Mouse (Mus musculus): ENCODE results near the gene Snx6. TPM values are rescaled to one million over a fixed set of nuclear protein-coding genes. Genes with fewer than 3 reads are reported as not detected.
"Not testable (repeated sequence)": the region's sequence is repeated elsewhere in the genome, so short reads cannot be mapped to it uniquely, and the experiment has no call there.

Gene Snx6
- polyA plus RNA-seq, 1 experiment from 2014 or later = 183 TPM

DNA sequence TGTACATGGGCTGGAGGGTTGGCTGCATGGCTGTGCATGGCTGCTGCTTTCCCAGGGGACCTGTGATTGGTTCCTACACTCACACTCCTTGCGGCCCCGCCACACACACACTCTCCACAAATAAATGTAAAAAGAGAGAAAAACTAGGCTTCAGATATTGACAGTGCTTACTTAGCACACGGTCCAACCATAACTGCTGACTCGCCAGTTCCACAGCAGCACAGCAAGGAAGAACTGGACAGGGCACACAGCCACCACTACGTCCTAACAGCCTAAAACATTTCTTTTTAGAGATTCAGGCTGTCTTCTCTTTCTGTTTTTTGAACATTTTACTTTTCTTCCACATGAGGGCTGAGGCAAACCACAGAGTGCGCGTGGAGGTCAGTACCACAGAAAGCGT, 4.0 kb downstream of the Snx6 start:
- Histone ChIP-seq H3K4me1 (replicated peaks) (peaks cover 42% of the 10 kb centered on the region), H3K27ac (no peak overlapping the region), H3K27me3 (no peaks in the 10 kb centered on the region), H3K36me3 (peaks cover 7% of the 10 kb centered on the region; the same call in 1 of the 2 replicates), H3K9ac (replicated peaks) (no peak overlapping the region), H3K4me2 (replicated peaks) (no peak overlapping the region), H3K4me3 (replicated peaks) (no peak overlapping the region), H3K9me3 (no peaks in the 10 kb centered on the region)
- ATAC-seq = no peak
- WGBS = 91% methylated on average over 8 of the region's 8 CpGs

DNA sequence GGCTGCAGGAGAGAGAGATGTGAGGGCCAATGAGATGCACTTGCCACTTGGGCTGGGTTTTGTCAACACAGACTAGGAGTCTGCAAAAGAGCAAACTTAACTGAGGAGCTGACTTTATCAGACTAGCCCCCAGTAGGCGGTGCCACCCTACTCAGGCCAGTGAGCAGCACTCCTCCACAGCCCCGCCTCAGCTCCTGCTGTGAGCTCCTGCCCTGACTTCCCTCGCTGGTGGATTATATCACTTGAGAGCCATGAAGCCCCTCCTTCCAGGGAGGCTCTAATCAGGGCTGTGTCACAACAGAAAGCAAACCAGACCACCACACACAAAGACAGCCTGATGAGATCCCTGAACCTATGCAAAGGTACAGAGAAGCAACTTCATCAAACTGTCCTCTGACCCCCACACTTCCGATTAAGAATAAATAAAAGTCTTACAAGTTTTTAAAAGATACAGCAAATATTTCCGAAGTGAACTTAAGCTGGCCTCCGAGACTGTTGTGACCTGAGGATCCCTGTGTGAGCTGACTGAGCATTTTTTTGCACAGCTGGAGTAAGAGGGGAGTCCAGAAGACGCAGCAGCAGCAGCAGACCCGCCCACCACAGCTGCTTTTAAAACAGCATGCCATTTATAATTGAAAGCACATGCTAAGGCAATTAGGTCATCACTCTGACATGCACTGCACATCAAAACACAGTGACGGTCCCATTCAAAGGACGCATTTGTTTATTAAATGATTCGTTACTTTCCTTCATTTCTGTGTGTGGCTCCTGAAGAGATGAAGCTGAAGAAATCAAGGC, 6.0 kb downstream of the Snx6 start:
- H3K27me3 ChIP-seq = no peaks in the 10 kb centered on the region
- peak; percentile 80 for ATAC-seq

DNA sequence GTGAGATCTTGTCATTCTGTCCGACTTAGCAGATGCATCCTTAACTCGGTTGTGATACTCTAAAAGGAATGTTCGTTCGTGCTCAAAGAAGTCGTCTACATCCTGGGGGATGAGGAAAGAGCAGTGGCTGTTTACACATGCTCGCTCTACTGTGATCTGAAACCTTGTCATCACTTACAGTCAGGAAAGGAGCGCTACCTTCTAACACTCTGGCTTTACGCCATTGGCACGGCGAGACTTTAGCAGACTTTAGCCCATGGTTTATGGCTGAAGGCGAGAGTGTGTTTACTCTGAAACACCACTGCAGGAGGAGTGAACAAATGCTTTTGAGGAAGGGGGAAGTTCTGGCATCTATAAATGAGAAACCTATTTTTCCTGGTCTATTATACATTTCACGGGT, 31.9 kb downstream of the Snx6 start:
- Histone ChIP-seq H3K27ac (no peak overlapping the region), H3K36me3 (peaks cover 80% of the 10 kb centered on the region), H3K4me2 (replicated peaks) (no peak overlapping the region), H3K9me3 (no peaks in the 10 kb centered on the region), H3K9ac (replicated peaks) (no peak overlapping the region), H3K4me1 (replicated peaks) (no peaks in the 10 kb centered on the region), H3K4me3 (replicated peaks) (no peak overlapping the region), H3K27me3 (no peaks in the 10 kb centered on the region)
- ATAC-seq = no peak
- WGBS = 93% methylated on average over 12 of the region's 12 CpGs

More for the DNA sequence above, 6.0 kb downstream of the Snx6 start:
- Histone ChIP-seq H3K4me2 (replicated peaks) (no peak overlapping the region; the same call in 1 of the 2 replicates), H3K9me3 (no peaks in the 10 kb centered on the region), H3K4me1 (replicated peaks) (peaks cover 37% of the 10 kb centered on the region), H3K9ac (replicated peaks) (0 out of 2 replicates have a peak overlapping the region, but pooled peaks have one; percentile 16), H3K36me3 (peaks cover 13% of the 10 kb centered on the region), H3K4me3 (replicated peaks) (no peak overlapping the region), H3K27ac (no peak overlapping the region)
- 22% methylated on average over 11 of the region's 11 CpGs for WGBS

DNA sequence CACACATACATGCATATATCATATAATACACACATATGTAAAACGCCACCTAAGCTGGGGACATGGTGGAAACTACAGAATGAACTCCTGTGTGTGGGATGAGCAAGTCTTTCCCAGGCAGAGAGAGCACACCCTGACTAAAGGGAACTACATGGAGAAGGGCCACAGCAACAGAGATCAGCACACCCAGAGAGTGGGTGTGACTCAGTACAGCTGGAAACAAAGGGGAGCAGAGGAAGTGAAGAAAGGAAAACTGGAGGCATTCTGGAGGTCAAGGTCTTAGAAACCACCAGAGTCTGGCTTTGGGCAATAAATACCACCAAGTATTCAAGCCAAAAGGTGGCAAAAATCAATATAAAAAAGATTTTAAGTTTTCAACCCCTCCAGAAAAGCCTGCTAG, 34.8 kb downstream of the Snx6 start:
- H3K4me3 ChIP-seq (replicated peaks) = no peak overlapping the region
- H3K9me3 ChIP-seq = no peaks in the 10 kb centered on the region
- no peaks in the 10 kb centered on the region for H3K27me3 ChIP-seq
- H3K9ac ChIP-seq (replicated peaks) = no peak overlapping the region
- peaks cover 78% of the 10 kb centered on the region for H3K36me3 ChIP-seq
- no peak overlapping the region for H3K4me2 ChIP-seq (replicated peaks)
- H3K4me1 ChIP-seq (replicated peaks) = no peaks in the 10 kb centered on the region
- no peak for ATAC-seq
- no peak overlapping the region for H3K27ac ChIP-seq
- WGBS = 97% methylated on average over 1 of the region's 1 CpGs

DNA sequence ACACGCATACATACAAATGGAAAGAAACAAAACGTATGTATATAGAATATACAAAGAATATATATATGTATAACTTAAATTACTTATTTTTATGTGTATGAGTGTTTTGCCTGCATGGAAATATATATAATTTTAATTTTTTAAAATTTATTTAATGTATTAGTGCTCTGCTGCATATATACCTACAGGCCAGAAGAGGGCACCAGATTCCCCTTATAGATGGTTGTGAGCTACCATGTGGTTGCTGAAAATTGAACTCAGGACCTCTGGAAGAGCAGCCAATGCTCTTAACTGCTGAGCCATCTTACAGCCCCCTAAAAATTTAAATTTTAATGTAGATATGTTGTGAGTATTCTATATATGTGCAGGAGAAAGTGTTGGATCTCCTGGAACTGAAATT, 36.7 kb downstream of the Snx6 start:
- peaks cover 75% of the 10 kb centered on the region for H3K36me3 ChIP-seq
- ATAC-seq = no peak
- WGBS = 95% methylated on average over 2 of the region's 2 CpGs

DNA sequence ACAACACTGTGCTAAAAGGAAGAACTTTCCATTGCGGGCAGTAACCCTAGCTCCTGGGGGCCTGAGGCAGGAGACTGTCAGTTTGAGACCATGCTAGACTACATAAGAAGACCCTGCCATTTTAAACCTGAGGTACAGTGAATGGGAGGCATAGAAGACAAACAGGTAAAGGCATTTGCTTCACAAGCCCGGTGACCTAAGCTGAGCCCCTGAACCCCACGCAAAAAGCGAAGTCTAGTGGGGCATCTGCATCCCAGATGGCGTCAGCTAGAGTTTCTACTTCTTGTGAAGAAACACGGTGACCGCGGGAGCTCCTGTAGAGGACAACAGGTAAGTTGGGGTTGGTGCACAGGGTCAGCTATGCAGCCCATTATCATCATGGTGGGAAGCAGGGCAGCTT, 46.9 kb downstream of the Snx6 start:
- H3K4me3 ChIP-seq (replicated peaks) = no peak overlapping the region
- no peaks in the 10 kb centered on the region for H3K27me3 ChIP-seq
- H3K4me1 ChIP-seq (replicated peaks) = no peaks in the 10 kb centered on the region
- peaks cover 71% of the 10 kb centered on the region for H3K36me3 ChIP-seq
- H3K9ac ChIP-seq (replicated peaks) = no peak overlapping the region
- H3K9me3 ChIP-seq = no peaks in the 10 kb centered on the region
- no peak overlapping the region for H3K27ac ChIP-seq
- WGBS = 95% methylated on average over 8 of the region's 8 CpGs
- ATAC-seq = no peak
- H3K4me2 ChIP-seq (replicated peaks) = no peak overlapping the region

More for the DNA sequence above, 36.7 kb downstream of the Snx6 start:
- Histone ChIP-seq H3K9ac (replicated peaks) (no peak overlapping the region), H3K27ac (no peak overlapping the region), H3K27me3 (no peaks in the 10 kb centered on the region), H3K4me2 (replicated peaks) (no peak overlapping the region), H3K4me1 (replicated peaks) (no peaks in the 10 kb centered on the region), H3K4me3 (replicated peaks) (no peak overlapping the region), H3K9me3 (no peaks in the 10 kb centered on the region)

DNA sequence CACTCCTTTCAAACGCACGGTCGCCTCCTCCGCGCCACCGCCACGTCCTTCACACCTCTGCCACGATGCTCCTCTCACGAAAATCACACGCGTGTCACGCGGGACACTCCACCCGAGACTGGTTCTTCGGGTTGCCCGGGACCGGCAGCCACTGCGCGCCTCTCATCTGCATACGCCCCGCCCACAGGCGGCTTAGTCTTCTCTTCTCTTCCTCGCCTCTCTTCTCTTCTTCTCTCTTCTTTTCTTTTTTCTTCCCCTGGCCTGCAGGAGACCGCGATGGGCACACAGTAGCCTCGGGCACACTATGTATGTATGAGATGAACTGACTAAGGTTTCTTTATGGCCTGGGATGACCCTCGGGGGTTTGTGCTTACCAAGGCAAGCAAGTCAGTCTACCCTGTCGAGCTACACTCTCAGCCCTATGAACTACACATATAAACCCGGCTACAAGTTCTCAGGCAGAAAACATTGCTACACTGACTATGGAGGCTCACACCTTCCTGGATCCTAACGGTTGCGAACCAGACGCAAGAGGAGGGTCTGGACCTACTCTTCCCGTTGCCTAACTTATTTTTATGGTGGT, 56.8 kb downstream of the Snx6 start:
- 0% methylated on average over 9 of the region's 33 CpGs for WGBS
- ATAC-seq = peak; percentile 64
- not testable (repeated sequence) for H3K4me3 ChIP-seq (replicated peaks); H3K36me3 ChIP-seq; H3K9ac ChIP-seq (replicated peaks); H3K27ac ChIP-seq; H3K9me3 ChIP-seq; H3K4me1 ChIP-seq (replicated peaks); H3K27me3 ChIP-seq
- H3K4me2 ChIP-seq (replicated peaks) = 0 out of 2 replicates have a peak overlapping the region, but pooled peaks have one; percentile 22

DNA sequence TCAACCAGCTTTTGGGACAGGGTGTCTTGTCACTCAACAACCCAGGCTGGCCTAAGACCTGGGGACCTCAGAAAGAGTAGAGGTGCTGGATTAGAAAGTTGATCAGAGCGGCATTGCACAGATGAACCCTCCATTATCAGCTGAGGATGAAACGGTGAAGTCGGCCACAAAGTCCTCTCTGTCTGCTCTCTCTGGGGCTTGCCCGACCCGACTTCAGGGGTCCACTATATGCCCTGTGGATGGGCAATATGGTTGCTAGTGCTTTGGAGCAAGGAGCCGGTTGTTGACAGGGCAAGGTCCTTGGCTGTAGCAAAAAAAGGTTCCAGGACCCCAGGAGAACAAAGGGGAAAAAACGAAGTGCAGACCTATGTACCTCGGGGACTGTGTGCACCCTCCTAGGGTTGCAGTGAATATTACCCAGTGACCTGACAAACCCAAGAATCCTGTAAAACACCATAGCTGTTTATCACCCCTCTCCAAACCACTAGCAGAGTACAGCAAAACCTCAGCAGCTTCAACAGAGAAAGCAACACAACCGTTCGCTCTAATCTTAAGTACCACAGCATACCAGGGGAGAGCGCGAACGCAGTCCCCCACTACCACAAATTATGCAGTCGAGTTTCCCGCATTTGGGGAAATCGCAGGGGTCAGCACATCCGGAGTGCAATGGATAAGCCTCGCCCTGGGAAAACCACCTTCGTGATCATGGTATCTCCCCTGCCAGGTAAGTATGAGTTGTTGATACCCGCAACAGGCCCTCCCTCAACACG, 57.4 kb downstream of the Snx6 start:
- H3K27me3 ChIP-seq; H3K4me1 ChIP-seq (replicated peaks); H3K4me2 ChIP-seq (replicated peaks); H3K27ac ChIP-seq; H3K9ac ChIP-seq (replicated peaks); H3K4me3 ChIP-seq (replicated peaks); H3K9me3 ChIP-seq; H3K36me3 ChIP-seq: not testable (repeated sequence)
- WGBS = no CpG with 5 or more reads among the region's 21 CpGs
- ATAC-seq = peak; percentile 87

DNA sequence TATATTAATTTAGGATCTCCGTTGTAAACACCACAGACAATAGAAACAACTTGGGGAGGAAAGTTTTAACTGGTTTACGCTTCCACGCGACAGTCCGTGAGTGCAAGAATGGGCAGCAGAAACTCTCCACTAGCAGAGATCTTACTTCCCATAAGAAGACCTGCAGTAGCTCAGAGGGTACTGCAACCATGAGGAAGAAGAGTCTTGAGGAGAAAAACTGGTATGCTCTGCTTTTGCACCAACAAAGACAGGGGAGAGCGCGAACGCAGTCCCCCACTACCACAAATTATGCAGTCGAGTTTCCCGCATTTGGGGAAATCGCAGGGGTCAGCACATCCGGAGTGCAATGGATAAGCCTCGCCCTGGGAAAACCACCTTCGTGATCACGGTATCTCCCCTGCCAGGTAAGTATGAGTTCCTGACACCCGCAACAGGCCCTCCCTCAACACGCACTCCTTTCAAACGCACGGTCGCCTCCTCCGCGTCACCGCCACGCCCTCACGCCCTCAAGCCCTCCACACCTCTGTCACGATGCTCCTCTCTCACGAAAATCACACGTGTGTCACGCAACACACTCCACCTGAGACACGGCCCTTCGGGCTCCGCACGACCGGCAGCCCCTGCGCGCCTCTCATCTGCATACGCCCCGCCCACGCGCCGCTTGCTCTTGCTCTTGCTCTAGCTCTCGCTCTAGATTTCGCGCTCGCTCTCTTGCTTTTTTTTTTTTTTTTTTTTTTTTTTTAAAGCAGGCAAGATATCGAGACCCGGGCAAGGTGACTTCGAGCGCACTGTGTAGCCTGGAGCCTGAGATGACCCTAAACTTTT, 61.0 kb downstream of the Snx6 start:
- not testable (repeated sequence) for H3K27me3 ChIP-seq
- H3K4me2 ChIP-seq (replicated peaks) = peak overlapping the region; percentile 35; the same call in 1 of the 2 replicates
- WGBS = 0% methylated on average over 7 of the region's 49 CpGs

DNA sequence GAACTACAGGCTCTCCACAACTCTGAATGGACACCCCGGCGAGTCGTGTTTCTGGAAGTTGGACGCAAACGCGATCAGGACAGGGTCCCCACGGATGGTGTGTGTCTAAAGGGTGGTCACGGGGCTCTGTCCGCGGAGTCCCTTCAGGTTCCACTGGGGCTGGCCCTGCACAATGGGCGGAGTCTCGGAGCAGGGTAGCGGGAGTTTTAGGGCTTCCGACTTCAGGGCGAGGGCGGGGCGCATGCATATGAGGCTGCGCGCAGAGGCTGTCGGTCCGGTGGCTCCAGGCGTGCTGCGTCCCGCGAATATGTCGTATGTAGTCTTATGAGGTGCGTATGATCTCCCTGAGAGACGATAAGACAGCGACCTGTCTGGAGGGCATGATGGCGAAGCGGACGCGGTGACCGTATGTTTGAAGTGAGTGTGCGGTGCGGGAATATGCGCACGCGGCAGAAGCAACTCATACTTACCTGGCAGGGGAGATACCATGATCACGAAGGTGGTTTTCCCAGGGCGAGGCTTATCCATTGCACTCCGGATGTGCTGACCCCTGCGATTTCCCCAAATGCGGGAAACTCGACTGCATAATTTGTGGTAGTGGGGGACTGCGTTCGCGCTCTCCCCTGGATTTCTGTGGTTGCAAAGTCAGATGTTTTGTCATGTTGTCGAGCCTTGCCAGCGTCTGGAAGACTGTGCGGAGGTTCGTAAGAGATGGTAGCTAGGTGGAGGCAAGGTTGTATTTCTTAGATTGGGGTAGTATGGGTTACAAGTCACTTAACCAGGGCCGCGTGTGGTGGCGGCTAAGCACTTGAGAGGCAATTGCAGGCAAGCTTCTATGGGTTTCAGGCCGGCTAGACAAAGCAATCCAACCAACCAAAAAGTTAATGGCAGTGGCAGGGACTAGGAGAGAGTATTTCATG, 66.1 kb downstream of the Snx6 start:
- not testable (repeated sequence) for H3K9me3 ChIP-seq; H3K27me3 ChIP-seq; H3K27ac ChIP-seq; H3K36me3 ChIP-seq; H3K4me1 ChIP-seq (replicated peaks); H3K9ac ChIP-seq (replicated peaks); H3K4me3 ChIP-seq (replicated peaks); H3K4me2 ChIP-seq (replicated peaks)
- peak; percentile 92 for ATAC-seq
- WGBS = no CpG with 5 or more reads among the region's 56 CpGs

More for the DNA sequence above, 61.0 kb downstream of the Snx6 start:
- not testable (repeated sequence) for H3K36me3 ChIP-seq; H3K9ac ChIP-seq (replicated peaks); H3K9me3 ChIP-seq; H3K4me3 ChIP-seq (replicated peaks); H3K4me1 ChIP-seq (replicated peaks); H3K27ac ChIP-seq
- ATAC-seq = peak; percentile 64

Data from midbrain, embryonic 13.5 days (tissue).